Mouse (Mus musculus) hindbrain, embryonic 12.5 days (tissue): Measurements from ENCODE around the gene Cdh12. TPM values are rescaled to one million over a fixed set of nuclear protein-coding genes. Genes with fewer than 3 reads are reported as not detected.
"Not testable (repeated sequence)": the region's sequence is repeated elsewhere in the genome, so short reads cannot be mapped to it uniquely, and the experiment has no call there.

Experiments used
- ATAC-seq: fragments of 200-750 bp; cut with Nextera tagmentation; 2 replicates; pipeline ENCODE4 v1.8.0; 2017; ENCODE audit warnings: moderate TSS enrichment; ENCODE audit not compliant: low FRiP score
- H3K27ac ChIP-seq: fragments of 300-500 bp; sonication (generic); 2 replicates; pipeline ENCODE4 v1.5.1; 2016; ENCODE audit warnings: mild to moderate bottlenecking
- H3K27me3 ChIP-seq: fragments of 300-500 bp; sonication (generic); 2 replicates; pipeline ENCODE4 v1.6.1; 2016; ENCODE audit warnings: mild to moderate bottlenecking
- H3K36me3 ChIP-seq: fragments of 300-500 bp; sonication (generic); 2 replicates; pipeline ENCODE4 v1.6.1; 2016; ENCODE audit warnings: mild to moderate bottlenecking
- H3K4me1 ChIP-seq: fragments of 300-500 bp; sonication (generic); 2 replicates; pipeline ENCODE4 v1.6.1; 2016
- H3K4me2 ChIP-seq: fragments of 300-500 bp; sonication (generic); replicated peaks from 2 replicates; pipeline ENCODE4 v1.6.1; 2016; ENCODE audit warnings: mild to moderate bottlenecking
- H3K4me3 ChIP-seq: fragments of 300-500 bp; sonication (generic); 2 replicates; pipeline ENCODE4 v1.5.1; 2016; ENCODE audit warnings: mild to moderate bottlenecking
- H3K9ac ChIP-seq: fragments of 300-500 bp; sonication (generic); 2 replicates; pipeline ENCODE4 v1.6.1; 2016; ENCODE audit warnings: mild to moderate bottlenecking, moderate library complexity
- H3K9me3 ChIP-seq: fragments of 300-500 bp; sonication (generic); replicated peaks from 2 replicates; pipeline ENCODE4 v1.6.1; 2016; ENCODE audit warnings: mild to moderate bottlenecking
- WGBS: fragments of 180-500 bp; shearing (Covaris S2); methylation state at CpG from one replicate; pipeline ENCODE4 v1.1.7; 2016; 5-methylcytosine and 5-hydroxymethylcytosine counted together
- polyA plus RNA-seq: library from polyadenylated mRNA; unstranded; fragments of >200 nt; fragmentation: Nextera tagmentation; extraction: Ambion mirVana; gene quantifications from 2 replicates; pipeline ENCODE4 v1.2.1, GENCODE M21; 2016

The Cdh12 gene
- polyA plus RNA-seq, 1 experiment from 2014 or later, result 1.7 TPM

- Histone ChIP-seq H3K9me3 (no peaks in the 10 kb centered on the region), H3K36me3 (no peaks in the 10 kb centered on the region), H3K27ac (no peak overlapping the region), H3K4me1 (no peaks in the 10 kb centered on the region), H3K4me2 (no peak overlapping the region), H3K4me3 (no peak overlapping the region), H3K27me3 (no peaks in the 10 kb centered on the region), H3K9ac (no peak overlapping the region)
- no peak for ATAC-seq
- WGBS, result 82% methylated on average over 4 of the region's 4 CpGs
These were observed 551.5 kb downstream of the Cdh12 start for GRCm38 (mm10) chr15:21000541-21000940.

GRCm38 (mm10) chr15:21007931-21008330, 558.9 kb downstream of the Cdh12 start:
- ATAC-seq, result no peak

GRCm38 (mm10) chr15:21008487-21008886, 559.4 kb downstream of the Cdh12 start:
- no peaks in the 10 kb centered on the region for H3K9me3 ChIP-seq
- no peak overlapping the region for H3K27ac ChIP-seq
- 0 out of 2 replicates have a peak, but pooled peaks have one; percentile 38 for ATAC-seq
- H3K36me3 ChIP-seq, result no peaks in the 10 kb centered on the region
- H3K4me2 ChIP-seq, result no peak overlapping the region
- peaks cover 11% of the 10 kb centered on the region; the same call in 1 of the 2 replicates for H3K4me1 ChIP-seq
- no peak overlapping the region for H3K4me3 ChIP-seq
- H3K9ac ChIP-seq, result no peak overlapping the region
- no peaks in the 10 kb centered on the region for H3K27me3 ChIP-seq
- WGBS, result 10% methylated on average over 1 of the region's 1 CpGs

More at GRCm38 (mm10) chr15:21007931-21008330, 558.9 kb downstream of the Cdh12 start:
- Histone ChIP-seq H3K27me3 (no peaks in the 10 kb centered on the region), H3K4me2 (no peak overlapping the region), H3K4me1 (peaks cover 11% of the 10 kb centered on the region; the same call in 1 of the 2 replicates), H3K4me3 (no peak overlapping the region), H3K9ac (0 out of 2 replicates have a peak overlapping the region, but pooled peaks have one; percentile 23), H3K27ac (no peak overlapping the region), H3K36me3 (no peaks in the 10 kb centered on the region), H3K9me3 (no peaks in the 10 kb centered on the region)
- 70% methylated on average over 2 of the region's 2 CpGs for WGBS

GRCm38 (mm10) chr15:21008969-21009368, 559.9 kb downstream of the Cdh12 start:
- ATAC-seq, result 0 out of 2 replicates have a peak, but pooled peaks have one; percentile 22
- no peak overlapping the region for H3K9ac ChIP-seq
- no peaks in the 10 kb centered on the region for H3K27me3 ChIP-seq
- no peak overlapping the region for H3K27ac ChIP-seq
- no peaks in the 10 kb centered on the region for H3K36me3 ChIP-seq
- H3K4me1 ChIP-seq, result peaks cover 11% of the 10 kb centered on the region; the same call in 1 of the 2 replicates
- WGBS, result 59% methylated on average over 3 of the region's 3 CpGs
- no peak overlapping the region for H3K4me3 ChIP-seq
- no peaks in the 10 kb centered on the region for H3K9me3 ChIP-seq
- no peak overlapping the region for H3K4me2 ChIP-seq

- 84% methylated on average over 1 of the region's 1 CpGs for WGBS
- Histone ChIP-seq H3K9ac (no peak overlapping the region), H3K4me2 (no peak overlapping the region)
These were observed 614.6 kb downstream of the Cdh12 start for GRCm38 (mm10) chr15:21063683-21064082.

GRCm38 (mm10) chr15:21069264-21069663, 620.2 kb downstream of the Cdh12 start:
- Histone ChIP-seq H3K9me3 (no peaks in the 10 kb centered on the region), H3K9ac (no peak overlapping the region), H3K27me3 (no peaks in the 10 kb centered on the region), H3K4me3 (no peak overlapping the region), H3K4me1 (no peaks in the 10 kb centered on the region), H3K27ac (no peak overlapping the region), H3K4me2 (no peak overlapping the region), H3K36me3 (no peaks in the 10 kb centered on the region)
- no peak for ATAC-seq
- WGBS, result 88% methylated on average over 2 of the region's 2 CpGs

More at GRCm38 (mm10) chr15:21063683-21064082, 614.6 kb downstream of the Cdh12 start:
- Histone ChIP-seq H3K9me3 (no peaks in the 10 kb centered on the region), H3K4me1 (no peaks in the 10 kb centered on the region), H3K36me3 (no peaks in the 10 kb centered on the region), H3K4me3 (no peak overlapping the region), H3K27me3 (no peaks in the 10 kb centered on the region), H3K27ac (no peak overlapping the region)
- no peak for ATAC-seq

- 98% methylated on average over 1 of the region's 1 CpGs for WGBS
- no peak overlapping the region for H3K4me3 ChIP-seq
- no peaks in the 10 kb centered on the region for H3K4me1 ChIP-seq
- H3K9ac ChIP-seq, result no peak overlapping the region
- ATAC-seq, result no peak
- H3K27me3 ChIP-seq, result no peaks in the 10 kb centered on the region
- H3K9me3 ChIP-seq, result no peaks in the 10 kb centered on the region
- no peak overlapping the region for H3K27ac ChIP-seq
- H3K36me3 ChIP-seq, result no peaks in the 10 kb centered on the region
- no peak overlapping the region for H3K4me2 ChIP-seq
These were observed 643.8 kb downstream of the Cdh12 start for GRCm38 (mm10) chr15:21092824-21093223.

GRCm38 (mm10) chr15:21109009-21109841, 660.2 kb downstream of the Cdh12 start:
- H3K9me3 ChIP-seq, result no peaks in the 10 kb centered on the region
- no peak overlapping the region for H3K9ac ChIP-seq
- 29% methylated on average over 11 of the region's 11 CpGs for WGBS
- H3K27ac ChIP-seq, result no peak overlapping the region
- peak overlapping the region; percentile 45 for H3K4me2 ChIP-seq
- H3K36me3 ChIP-seq, result no peaks in the 10 kb centered on the region
- peak overlapping the region; percentile 18; the same call in 1 of the 2 replicates for H3K4me3 ChIP-seq
- peak; percentile 72 for ATAC-seq
- H3K27me3 ChIP-seq, result no peaks in the 10 kb centered on the region
- 0 out of 2 replicates have a peak, but pooled peaks cover 8% of the 10 kb centered on the region for H3K4me1 ChIP-seq

GRCm38 (mm10) chr15:21109889-21110500, 660.9 kb downstream of the Cdh12 start:
- no peak overlapping the region for H3K27ac ChIP-seq
- no peaks in the 10 kb centered on the region for H3K27me3 ChIP-seq
- WGBS, result 63% methylated on average over 4 of the region's 4 CpGs
- no peak overlapping the region for H3K9ac ChIP-seq
- H3K36me3 ChIP-seq, result no peaks in the 10 kb centered on the region
- no peaks in the 10 kb centered on the region for H3K9me3 ChIP-seq
- no peak overlapping the region for H3K4me2 ChIP-seq
- 0 out of 2 replicates have a peak, but pooled peaks cover 8% of the 10 kb centered on the region for H3K4me1 ChIP-seq
- no peak overlapping the region for H3K4me3 ChIP-seq
- ATAC-seq, result peak; percentile 57; the same call in 1 of the 2 replicates

- H3K27ac ChIP-seq, result peak overlapping the region; percentile 32; the same call in 1 of the 2 replicates
These were observed 662.0 kb downstream of the Cdh12 start for GRCm38 (mm10) chr15:21110874-21111603.

GRCm38 (mm10) chr15:21114775-21115174, 665.7 kb downstream of the Cdh12 start:
- not testable (repeated sequence) for H3K9ac ChIP-seq, ATAC-seq, H3K4me2 ChIP-seq, H3K4me1 ChIP-seq, H3K9me3 ChIP-seq, H3K27ac ChIP-seq, H3K36me3 ChIP-seq, H3K27me3 ChIP-seq, H3K4me3 ChIP-seq
- WGBS, result 83% methylated on average over 2 of the region's 2 CpGs

More at GRCm38 (mm10) chr15:21110874-21111603, 662.0 kb downstream of the Cdh12 start:
- Histone ChIP-seq H3K27me3 (no peaks in the 10 kb centered on the region), H3K4me1 (0 out of 2 replicates have a peak, but pooled peaks cover 8% of the 10 kb centered on the region), H3K9me3 (no peaks in the 10 kb centered on the region), H3K9ac (peak overlapping the region; percentile 54), H3K4me2 (peak overlapping the region; percentile 58), H3K4me3 (peak overlapping the region; percentile 35), H3K36me3 (no peaks in the 10 kb centered on the region)
- ATAC-seq, result peak; percentile 69
- 14% methylated on average over 23 of the region's 23 CpGs for whole genome bisulfite sequencing

GRCm38 (mm10) chr15:21130660-21131059, 681.6 kb downstream of the Cdh12 start:
- peak; percentile 87 for ATAC-seq
- H3K9ac ChIP-seq, result no peak overlapping the region
- no peaks in the 10 kb centered on the region for H3K36me3 ChIP-seq
- H3K27me3 ChIP-seq, result no peaks in the 10 kb centered on the region
- H3K9me3 ChIP-seq, result no peaks in the 10 kb centered on the region
- H3K27ac ChIP-seq, result no peak overlapping the region
- no peak overlapping the region for H3K4me3 ChIP-seq
- H3K4me1 ChIP-seq, result no peaks in the 10 kb centered on the region
- H3K4me2 ChIP-seq, result no peak overlapping the region
